Mouse (Mus musculus) left cerebral cortex, adult 11 months (tissue): ENCODE data around the gene A230072I06Rik.

Source experiments
- DNase-seq: peaks from one replicate; pipeline ENCODE4 v3.0.0; 2022; ENCODE audit warnings: low spot score

Gene A230072I06Rik

DNA sequence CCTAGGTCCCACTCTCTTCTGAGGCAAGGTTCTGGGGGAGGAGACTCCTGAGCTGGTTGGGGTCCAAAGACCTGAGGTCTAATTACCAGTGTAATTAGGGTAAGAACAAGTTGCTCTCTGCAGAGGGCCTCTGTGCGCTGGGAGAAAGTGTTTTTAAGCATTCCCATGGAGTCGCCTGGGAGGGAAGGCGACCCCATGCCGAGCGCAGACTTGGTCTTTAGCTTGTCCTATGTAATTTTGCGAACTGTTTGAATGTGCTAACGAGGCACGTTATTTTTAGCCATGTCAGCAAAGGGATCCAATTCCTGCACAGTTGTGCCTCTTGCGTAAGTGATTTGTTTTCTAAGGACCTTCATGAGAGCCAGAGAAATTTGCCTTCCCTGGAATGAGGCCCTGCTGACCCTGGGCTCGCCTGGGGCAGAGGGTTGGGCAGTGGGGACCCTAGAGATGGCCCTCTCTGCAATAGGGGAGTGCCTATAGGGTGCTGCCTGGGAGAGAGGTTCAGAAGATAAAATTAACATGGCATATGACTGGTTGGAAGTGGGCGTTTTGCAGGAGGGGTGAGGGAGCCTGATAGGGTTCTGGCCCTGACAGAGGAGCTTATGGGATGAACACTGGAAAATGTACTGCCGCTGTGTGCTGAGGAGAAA lies at the start of gene A230072I06Rik:
A230072I06Rik (plus strand) TSS at position 157 of the 650 bp plus-strand sequence.
- DNase-seq = no peak

GRCm38 (mm10) chr8:12234039-12234438 lies 44.6 kb upstream of the A230072I06Rik start:
- no peak for DNase-seq

DNA sequence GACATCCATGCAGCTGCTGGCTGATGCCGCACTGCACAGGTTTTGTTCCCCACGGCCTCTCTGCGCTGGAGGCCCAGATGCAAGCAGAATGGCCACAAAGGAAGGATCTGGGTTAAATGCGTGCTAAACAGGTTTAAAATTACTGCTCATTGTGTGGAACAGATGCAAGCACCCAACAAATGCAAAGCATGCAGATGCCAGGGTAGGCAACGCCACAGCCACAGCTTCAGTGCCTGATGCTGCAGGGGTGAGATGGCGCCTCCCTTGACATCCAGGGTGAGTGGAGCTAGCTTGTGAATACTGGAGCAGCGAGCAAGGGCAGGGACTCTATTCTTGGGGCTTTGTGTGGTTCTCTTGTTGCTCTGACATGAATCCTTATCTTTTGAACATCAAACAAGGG lies 39.8 kb upstream of the A230072I06Rik start:
- DNase-seq = no peak

GRCm38 (mm10) chr8:12240143-12240542 lies 38.5 kb upstream of the A230072I06Rik start:
- no peak for DNase-seq

GRCm38 (mm10) chr8:12243746-12244145 lies 34.9 kb upstream of the A230072I06Rik start:
- no peak for DNase-seq

GRCm38 (mm10) chr8:12259890-12260289 lies 18.7 kb upstream of the A230072I06Rik start:
- DNase-seq = no peak

GRCm38 (mm10) chr8:12260476-12261029 lies 18.1 kb upstream of the A230072I06Rik start:
- no peak for DNase-seq

- no peak for DNase-seq
Observed at GRCm38 (mm10) chr8:12261556-12261955, 17.1 kb upstream of the A230072I06Rik start.

- DNase-seq = no peak
Observed at GRCm38 (mm10) chr8:12264996-12265395, 13.6 kb upstream of the A230072I06Rik start.

DNA sequence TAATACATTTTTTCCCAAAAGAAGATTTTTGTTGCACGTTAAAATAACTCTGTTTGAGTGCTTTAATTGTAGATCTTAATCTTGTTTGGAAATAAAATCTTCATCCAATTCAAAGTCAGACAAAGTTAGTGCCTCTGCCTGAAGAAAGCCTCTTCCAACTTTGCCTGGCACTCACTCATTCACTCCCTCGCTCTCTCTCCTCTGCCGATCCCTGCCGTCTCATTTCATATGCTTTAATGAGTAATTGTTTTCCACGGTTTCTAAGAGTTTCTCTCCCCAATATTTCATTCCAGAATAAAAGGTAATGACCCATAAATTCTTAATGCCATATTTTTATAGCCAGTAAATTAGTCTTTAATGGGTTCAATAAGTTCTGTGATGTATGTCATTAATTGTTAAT lies 10.8 kb upstream of the A230072I06Rik start:
- no peak for DNase-seq

GRCm38 (mm10) chr8:12268306-12268829 lies 10.3 kb upstream of the A230072I06Rik start:
- DNase-seq = no peak

DNA sequence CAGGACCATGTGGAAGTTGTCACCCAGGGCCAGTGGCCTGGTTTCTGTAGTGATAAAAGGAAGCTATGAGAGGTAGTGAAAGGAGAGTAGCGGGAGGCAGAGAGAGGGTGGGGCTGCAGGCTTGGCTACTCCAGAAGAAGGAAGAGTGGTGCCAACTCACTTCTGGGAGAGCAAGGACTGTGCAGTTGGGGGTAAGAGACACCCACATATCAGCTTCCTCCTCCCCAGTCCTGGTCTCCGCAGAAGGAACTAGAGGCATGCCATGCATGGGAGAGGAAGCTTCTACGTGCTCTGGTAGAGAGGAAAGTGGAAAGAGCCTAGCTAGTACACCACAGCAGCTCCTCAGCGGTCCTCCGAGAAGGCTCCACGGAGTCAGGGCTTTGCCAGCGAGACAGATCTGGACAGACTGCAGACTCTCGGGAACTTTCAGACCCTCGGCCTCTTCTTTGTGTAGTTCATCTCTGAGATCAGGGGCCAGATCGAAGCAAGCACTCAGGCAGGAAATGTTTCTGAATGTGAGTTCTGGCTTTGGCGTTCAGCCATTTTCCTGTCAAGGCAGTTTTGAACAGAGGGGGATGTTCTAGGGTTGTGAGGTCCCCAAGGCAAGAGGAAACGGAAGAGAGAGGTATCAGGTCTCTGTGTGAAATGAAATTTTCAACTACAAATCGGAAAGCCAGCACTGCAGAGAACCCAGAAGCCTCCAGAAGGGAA lies 1.0 kb downstream of the A230072I06Rik start:
- no peak for DNase-seq

GRCm38 (mm10) chr8:12282128-12282527 lies 3.5 kb downstream of the A230072I06Rik start:
- DNase-seq = no peak

DNA sequence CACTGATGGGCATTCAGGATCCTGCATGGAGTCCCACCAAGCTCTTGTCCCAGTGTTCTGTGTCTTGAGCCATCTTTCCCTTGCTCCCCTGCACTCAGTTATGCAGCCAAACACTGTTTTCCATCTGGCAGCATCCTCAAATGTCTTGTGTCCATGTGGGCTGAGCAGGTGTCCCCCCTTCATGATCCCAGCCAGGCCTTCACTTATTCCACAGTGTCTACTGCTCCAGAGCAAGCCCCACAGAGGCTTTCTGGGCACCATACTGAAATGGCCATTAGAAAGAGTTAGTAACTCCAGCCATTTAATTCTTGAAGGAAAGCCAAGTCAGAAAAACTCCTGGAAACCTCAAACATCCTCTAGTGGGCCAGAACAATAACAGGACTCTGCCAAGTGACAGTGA lies 11.9 kb downstream of the A230072I06Rik start:
- DNase-seq = no peak

DNA sequence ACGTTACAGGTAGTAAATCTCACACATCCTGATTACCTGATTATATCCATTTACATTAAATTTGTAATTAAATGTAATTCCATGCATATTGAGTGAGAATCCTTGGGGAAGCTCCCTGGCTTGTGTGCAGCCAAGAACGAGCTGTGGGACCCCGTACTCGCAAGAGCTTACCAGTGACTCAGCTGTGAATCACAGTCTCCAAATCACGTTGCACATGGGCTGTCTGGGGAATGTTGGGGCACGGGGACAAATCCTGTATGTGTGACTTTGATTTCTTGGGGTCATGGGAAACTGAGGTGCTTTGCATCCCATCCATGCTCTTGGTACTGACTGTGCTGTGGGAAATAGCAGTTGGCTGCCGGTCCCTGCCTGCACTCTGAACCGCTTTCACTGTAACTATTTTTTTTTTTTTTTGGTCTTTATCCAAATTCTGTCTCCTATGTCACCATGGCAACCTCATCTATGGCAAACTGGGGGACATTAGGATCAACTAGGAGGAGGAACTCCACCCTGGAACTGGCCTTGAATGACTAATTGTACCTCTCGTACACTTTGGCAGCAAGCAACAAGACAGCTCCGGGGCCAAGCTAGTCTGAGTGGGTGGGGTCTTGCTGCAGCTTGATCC lies 19.8 kb downstream of the A230072I06Rik start:
- DNase-seq = no peak

- no peak for DNase-seq
Observed at GRCm38 (mm10) chr8:12301998-12302397, 23.4 kb downstream of the A230072I06Rik start.

GRCm38 (mm10) chr8:12312975-12313734 lies 34.5 kb downstream of the A230072I06Rik start:
- DNase-seq = no peak

- DNase-seq = no peak
Observed at GRCm38 (mm10) chr8:12314258-12314657, 35.6 kb downstream of the A230072I06Rik start.

DNA sequence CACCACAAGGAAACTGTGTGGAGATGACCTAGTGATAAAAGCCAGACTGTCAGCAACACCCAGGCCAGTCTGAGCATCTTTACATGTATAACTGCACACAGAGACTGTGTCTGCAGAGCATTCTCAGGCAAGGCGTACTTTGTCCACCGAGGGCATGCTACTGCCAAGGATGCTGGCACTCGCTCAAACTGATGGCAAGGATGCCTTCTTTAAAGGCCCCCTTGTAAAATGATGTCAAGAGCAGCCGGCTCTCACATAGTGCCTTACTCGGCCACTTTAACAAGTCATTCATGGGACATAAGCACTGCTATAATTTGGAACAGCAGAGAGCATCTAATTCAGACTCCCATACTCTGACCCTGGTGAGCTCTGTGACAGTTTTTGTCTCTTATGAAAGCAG lies 36.6 kb downstream of the A230072I06Rik start:
- DNase-seq = no peak

DNA sequence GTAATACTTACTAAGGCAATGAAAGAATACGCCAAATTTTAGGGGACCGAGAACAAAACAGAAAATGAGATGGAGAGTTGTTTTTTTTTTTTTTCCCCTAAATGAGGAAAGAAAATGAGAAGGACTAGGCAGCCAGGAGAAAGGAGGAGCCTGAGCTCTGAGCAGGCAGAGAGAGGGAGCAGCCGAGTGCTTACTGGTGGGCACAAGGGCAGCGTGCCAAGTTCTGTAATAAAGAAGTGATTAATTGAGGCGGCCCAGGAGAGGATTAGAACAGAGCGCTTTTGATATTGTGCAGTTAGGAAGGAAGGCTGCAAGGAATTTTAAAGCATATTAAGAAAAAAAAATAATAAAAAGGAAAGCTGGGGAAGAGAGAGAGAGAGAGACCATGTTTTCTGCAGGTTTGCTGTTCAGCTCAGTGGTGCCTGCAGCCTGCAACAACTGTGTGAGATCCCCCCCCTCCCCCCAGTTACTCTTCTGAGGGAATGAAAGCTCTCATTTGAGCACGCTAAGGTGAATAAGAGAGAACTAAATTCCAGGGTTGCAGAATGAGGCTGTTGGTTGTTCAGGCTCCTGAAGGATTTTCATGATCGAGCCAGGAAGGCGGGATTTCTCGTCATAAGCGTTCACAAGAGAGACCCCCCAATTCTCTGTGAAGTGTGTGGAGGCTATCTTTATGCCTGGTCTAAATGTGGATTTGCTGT lies 41.3 kb downstream of the A230072I06Rik start:
- peak; percentile 38 for DNase-seq

DNA sequence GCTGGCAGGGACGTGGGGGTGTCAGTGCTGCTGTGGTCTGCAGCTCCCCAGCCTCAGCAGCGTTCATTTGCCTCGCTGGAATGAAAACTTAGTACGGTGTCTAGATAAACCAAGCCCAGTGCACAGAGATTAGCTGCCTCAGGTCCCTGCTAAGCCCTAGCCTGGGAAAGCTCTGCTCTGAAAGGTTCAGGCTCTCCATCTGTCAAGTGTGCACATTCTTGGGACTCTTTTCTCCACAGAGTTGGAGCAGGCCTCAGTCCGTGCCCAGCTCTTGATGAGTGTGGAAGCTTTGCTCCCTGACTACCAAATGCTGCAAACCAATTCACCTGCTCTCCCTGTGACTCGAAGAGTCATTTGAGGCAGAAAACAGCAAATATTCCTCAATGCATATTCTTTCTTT lies 43.5 kb downstream of the A230072I06Rik start:
- DNase-seq = no peak
